Mouse (Mus musculus) left cerebral cortex, postnatal 14 days (tissue): ENCODE data around the gene Gm47996. TPM values are rescaled to one million over a fixed set of nuclear protein-coding genes. Genes with fewer than 3 reads are reported as not detected.
A peak's percentile ranks its signal among the peaks of the same experiment; 100 is the strongest.
"Not testable (repeated sequence)": the region's sequence is repeated elsewhere in the genome, so short reads cannot be mapped to it uniquely, and the experiment has no call there.

Experiments
- DNase-seq, 2 experiments: peaks; one replicate each; pipeline ENCODE4 v3.0.0; 2021 to 2022; ENCODE audit warnings: low spot score in 2 of 2, mixed read lengths in 1 of 2
- intact Hi-C: fragments of 180-260 bp; cut with DNase I; formaldehyde crosslinking; loops from one replicate; pipeline ENCODE4 v1.15.1; 2025
- total RNA-seq, 2 experiments: library from RNA; stranded (reverse); gene quantifications; 2 replicates each; pipeline ENCODE4 v1.2.3; 2021

Gene Gm47996
- total RNA-seq, 2 experiments from 2014 or later: not detected

GRCm38 (mm10) chr1:151200620-151201019 lies 9.3 kb upstream of the Gm47996 start:
- intact Hi-C loops, DNase-seq: not testable (repeated sequence)

GRCm38 (mm10) chr1:151202771-151203170 lies 7.2 kb upstream of the Gm47996 start:
- DNase-seq, intact Hi-C loops: not testable (repeated sequence)

GRCm38 (mm10) chr1:151203818-151204217 lies 6.1 kb upstream of the Gm47996 start, which contains the start of gene 3110040M04Rik:
TSS of gene 3110040M04Rik (plus strand) at chr1:151204121.
- DNase-seq, intact Hi-C loops: not testable (repeated sequence)

DNA sequence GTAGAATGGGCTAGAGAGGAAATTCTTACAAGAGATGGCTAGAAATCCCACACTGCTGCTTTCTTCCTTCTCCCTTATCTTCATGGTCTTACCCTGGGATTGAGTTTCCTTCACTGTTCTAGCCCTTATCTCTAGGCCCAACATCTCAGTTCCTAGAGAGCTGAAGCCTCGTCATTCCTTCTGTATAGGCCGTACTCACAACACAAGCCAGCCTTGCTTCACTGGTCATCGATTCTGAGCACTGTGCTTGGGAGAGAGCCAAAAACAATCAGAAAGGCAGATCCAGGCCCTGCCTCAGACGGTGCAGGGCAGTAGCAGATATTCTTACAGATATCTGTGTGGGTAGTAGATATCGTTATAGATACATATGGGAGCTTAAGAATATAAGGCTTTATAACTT lies 1.4 kb upstream of the Gm47996 start:
- intact Hi-C loops, DNase-seq: not testable (repeated sequence)

DNA sequence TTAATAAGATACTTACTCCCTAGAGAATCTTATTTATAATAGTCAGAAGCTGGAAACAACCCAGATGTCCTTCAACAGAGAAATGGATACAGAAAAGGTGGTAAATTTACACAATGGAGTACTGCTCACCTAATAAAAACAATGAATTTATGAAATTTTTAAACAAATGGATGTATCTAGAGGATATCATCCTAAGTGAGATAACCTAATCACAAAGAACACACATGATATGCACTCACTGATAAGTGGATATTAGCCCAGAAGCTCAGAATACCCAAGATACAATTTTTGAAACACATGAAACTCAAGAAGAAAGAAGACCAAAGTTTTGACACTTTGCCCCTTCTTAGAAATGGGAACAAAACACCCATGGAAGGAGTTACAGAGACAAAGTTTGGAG lies 987 bp upstream of the Gm47996 start:
- intact Hi-C loops, DNase-seq: not testable (repeated sequence)

GRCm38 (mm10) chr1:151211666-151212065 lies 1.7 kb downstream of the Gm47996 start:
- intact Hi-C loops, DNase-seq: not testable (repeated sequence)

DNA sequence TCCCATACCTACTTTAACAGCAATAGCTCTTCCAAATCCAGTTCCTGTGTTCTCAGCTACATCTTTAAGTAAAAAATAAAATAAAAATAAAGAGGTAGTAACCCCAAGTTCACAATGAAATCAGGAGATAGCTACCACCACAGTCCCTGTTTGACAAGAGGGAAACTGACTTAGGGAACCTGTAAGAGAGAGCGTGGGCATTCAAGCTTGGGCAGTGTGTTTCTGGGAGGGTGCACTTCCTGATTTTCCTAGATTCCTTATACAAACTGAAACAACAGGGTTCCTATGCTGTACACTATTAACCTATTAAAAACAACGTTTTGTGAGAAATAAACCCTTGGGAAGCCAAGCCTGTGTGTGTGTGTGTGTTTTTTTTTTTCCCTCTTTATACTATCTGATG lies 4.9 kb downstream of the Gm47996 start:
- intact Hi-C loops: no loop called here
- DNase-seq: no peak

DNA sequence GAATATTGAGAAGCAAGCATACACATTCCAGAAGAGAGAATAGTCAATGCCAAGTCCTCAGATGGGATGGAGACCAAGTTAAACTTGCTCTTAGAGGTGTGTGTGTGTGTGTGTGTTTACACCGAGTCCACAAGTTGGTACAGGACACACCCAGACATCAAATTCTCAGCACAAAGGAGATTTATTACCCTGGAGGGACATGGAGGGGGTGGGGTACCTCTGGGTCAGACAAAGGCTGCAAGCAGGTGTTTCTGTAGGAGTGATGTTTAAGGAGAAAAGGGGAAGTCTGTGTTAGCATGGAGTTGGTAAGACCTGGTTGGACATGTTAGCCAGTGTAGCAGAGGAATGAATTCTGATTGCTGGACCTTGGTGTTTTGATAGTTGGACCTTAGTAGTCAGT lies 6.1 kb downstream of the Gm47996 start:
- intact Hi-C loops: no loop called here

DNA sequence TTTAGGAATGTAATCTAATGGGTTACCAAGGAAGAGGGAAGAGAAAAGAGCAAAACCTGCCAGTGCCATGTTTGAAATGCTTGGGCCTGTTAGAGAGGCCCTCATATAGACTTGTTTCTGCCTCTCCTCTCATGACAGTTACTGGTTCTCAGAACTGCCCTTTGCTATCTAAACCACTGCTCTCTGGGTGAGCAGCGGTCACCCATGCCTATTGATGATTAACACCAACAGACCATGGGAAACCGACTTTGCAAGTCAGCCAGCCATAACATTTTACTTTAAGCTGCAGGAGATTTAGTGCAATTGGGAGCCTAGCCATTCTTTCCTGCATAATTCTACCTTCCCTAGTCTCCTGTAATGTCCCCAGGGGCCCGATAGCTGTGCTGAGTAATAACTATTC lies 6.5 kb downstream of the Gm47996 start:
- intact Hi-C loops: no loop called here
- no peak for DNase-seq

More for the DNA sequence above, 6.1 kb downstream of the Gm47996 start:
- DNase-seq: no peak

DNA sequence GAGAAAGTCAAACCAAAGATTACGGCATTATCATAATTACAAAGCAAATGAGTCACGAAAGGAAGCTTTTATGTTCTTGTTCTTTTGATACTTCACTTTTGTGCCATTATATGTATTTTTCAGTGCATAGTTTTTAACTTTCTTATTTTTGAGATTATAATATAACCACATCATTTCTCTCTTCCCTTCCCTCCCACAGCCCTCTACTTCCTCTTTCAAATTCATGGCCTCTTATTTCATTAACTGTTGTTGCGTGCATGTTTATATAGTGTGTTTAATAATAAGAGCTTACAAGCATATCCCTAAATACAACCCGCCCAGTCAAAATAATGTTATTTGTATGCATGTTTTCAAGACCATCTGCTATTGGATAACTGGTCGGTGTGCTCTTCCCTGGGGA lies 9.1 kb downstream of the Gm47996 start:
- intact Hi-C loops: no loop called here

DNA sequence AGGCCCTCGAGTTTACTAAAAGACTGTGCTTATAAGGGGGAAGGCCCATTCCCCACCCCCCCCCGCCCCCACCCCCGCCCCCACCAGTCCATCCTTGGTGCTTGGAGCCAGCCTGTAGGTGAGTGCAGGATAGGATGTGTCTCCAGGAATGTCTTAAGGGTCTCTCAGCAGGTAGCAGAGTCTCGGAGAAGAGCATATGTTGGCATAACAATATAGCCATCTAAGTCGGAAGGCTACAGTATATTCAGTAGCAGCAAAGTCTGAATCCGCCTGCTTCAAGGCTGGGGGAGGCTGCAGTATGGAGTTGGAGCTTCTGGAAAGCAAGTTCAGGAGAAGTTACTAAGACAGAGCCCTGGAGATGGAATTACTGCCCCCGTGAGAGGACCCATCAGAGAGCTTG lies 10.2 kb downstream of the Gm47996 start:
- no peak for DNase-seq
- intact Hi-C loops: no loop called here

More for the DNA sequence above, 9.1 kb downstream of the Gm47996 start:
- DNase-seq: no peak

DNA sequence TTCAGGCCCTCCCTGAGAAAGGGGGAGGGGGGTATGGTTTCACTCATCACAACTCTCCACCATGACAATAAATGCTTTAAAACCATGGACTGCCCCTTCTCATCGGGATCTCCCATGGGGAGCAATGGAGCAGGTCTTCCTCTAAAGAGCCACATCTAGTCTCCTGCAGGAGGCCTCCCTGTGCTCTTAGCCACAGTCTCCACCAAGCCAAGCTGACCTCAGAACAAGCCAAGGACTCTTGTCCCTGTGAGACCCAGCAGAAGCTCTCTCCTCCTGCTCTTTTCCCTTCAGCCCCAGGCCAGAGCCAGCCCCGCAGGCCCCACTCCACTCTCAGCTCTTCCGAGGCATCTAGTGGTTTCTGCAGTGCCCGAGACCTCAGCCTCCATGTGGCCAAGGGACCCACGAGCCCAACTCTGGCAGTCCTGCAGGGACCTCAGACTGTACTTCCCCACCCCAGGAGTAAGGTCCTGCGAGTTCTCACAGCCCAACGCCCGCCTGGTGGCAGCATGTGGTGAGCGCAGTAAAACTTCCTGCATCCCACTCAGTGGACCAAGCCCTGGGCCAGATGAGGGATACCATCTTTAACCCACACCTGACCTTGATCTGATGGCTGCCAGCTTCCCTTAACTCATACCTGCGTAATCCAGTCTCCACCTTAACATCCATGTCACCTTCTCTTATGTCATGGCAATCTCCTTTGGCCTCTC lies 12.8 kb downstream of the Gm47996 start:
- DNase-seq: no peak
- intact Hi-C loops: no loop called here

- DNase-seq: no peak
- intact Hi-C loops: no loop called here
Measured at GRCm38 (mm10) chr1:151223377-151223776, 13.4 kb downstream of the Gm47996 start.

GRCm38 (mm10) chr1:151224536-151224935 lies 14.6 kb downstream of the Gm47996 start:
- DNase-seq: no peak
- intact Hi-C loops: no loop called here

GRCm38 (mm10) chr1:151227506-151227905 lies 17.6 kb downstream of the Gm47996 start:
- DNase-seq: no peak
- intact Hi-C loops: no loop called here

DNA sequence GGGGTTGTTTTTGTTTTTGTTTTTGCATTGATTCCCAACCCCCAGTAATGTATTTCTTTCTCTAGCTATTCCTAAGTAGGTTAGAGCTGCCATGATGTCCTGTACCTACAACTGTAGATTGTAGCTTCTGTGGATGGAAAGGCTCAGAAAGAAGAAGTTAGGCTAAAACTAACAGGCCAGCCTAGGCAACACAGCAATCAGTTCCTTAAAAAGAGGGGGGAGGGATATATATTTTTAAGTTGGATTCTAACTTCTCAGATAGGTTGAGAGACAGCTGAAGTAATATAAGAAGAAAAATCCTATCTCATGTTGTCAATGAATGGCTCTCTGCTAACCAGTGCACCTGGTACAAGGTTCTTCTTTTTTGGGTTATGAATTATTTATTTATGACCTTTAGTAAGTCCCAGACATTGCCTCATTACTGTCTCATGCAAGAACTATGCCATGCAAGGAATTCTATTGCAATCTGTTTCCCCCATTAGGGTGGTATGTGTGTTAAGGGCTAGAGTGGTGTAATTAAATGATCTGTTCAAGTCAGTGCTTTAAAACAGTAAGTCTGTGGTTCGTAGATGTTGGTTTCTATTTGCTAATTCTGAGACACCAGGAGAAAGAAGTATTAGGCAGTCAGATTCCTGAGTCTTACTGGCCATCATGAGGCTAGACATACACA lies 18.5 kb downstream of the Gm47996 start:
- DNase-seq: no peak
- intact Hi-C loops: no loop called here

DNA sequence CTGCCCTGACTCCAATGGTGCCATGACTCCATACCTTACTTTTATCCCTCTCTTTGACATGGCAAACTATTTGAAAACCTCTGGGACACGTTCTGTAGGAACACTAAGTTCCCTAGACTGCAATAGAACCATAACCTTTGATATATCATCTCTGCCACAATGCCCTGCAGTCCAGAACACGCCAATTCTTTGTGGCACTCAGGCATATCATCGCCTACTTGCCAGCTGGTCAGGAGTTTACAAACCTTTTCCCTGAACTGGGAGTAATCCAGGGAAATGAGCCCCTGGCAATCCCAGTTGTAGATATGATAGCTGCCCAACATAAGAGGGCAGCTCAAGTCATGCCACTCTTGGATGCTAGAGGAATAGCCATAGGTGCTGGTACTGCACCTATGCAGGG lies 22.4 kb downstream of the Gm47996 start:
- intact Hi-C loops: no loop called here
- DNase-seq: no peak

GRCm38 (mm10) chr1:151233756-151234155 lies 23.8 kb downstream of the Gm47996 start:
- intact Hi-C loops: no loop called here
- no peak for DNase-seq

GRCm38 (mm10) chr1:151235574-151235973 lies 25.6 kb downstream of the Gm47996 start:
- DNase-seq: no peak
- intact Hi-C loops: no loop called here

GRCm38 (mm10) chr1:151236141-151236930 lies 26.4 kb downstream of the Gm47996 start:
- intact Hi-C loops: no loop called here
- peak in 1 of 2 experiments; percentile 26 for DNase-seq
